Mouse (Mus musculus) lung, adult 2 months (tissue): ENCODE data around the gene Rps23.

Source experiments
- CTCF ChIP-seq: fragments of 200-500 bp; IDR thresholded peaks from 2 replicates; pipeline ENCODE4 v1.5.1; 2011; ENCODE audit warnings: mild to moderate bottlenecking, low read length, control low read depth; ENCODE audit not compliant: insufficient read depth
- POLR2A ChIP-seq: fragments of 200-500 bp; IDR thresholded peaks from 2 replicates; pipeline ENCODE4 v1.6.1; 2011; ENCODE audit warnings: low read depth, mild to moderate bottlenecking, control low read depth, low read length, borderline replicate concordance; ENCODE audit errors: extremely low read depth

DNA sequence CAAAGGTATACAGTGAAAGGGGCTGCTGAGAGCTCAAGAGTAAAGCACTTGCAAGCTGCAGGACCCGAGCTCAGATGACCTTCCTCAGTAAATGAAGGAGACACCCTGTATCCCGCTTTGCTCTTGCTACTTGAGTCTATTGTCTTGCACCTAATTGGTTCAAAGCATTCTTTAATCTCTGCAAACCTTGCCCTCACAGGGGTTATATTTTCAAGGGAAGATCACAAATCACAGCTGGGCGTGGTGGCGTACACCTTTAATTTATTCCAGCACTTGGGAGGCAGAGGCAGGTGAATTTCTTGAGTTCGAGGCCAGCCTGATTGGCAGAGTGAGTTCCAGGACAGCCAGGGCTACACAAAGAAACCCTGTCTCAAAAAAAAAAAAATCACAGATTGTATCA lies 2.4 kb downstream of the Rps23 start:
- TF ChIP-seq POLR2A (no peak), CTCF (no peak)
